Mouse (Mus musculus) bone marrow macrophage, adult 2 months (primary cell): ENCODE results near the gene Inafm2.

ENCODE experiments used
- CTCF ChIP-seq: IDR thresholded peaks from 2 replicates; pipeline ENCODE4 v1.5.1; 2012; ENCODE audit warnings: low read depth, mild to moderate bottlenecking, low read length, moderate library complexity
- POLR2A ChIP-seq: IDR thresholded peaks from 2 replicates; pipeline ENCODE4 v1.6.1; 2012; ENCODE audit warnings: mild to moderate bottlenecking, low read depth, low read length, borderline replicate concordance

GRCm38 (mm10) chr2:118764094-118764831 is 18.7 kb downstream of the Inafm2 start:
- peak; percentile 85 for TF ChIP-seq CTCF
- TF ChIP-seq POLR2A: no peak
